Mouse (Mus musculus) brain, embryonic 14.5 days (tissue): Measurements from ENCODE around the gene Rbl1. TPM values are rescaled to one million over a fixed set of nuclear protein-coding genes. Genes with fewer than 3 reads are reported as not detected.
"Not testable (repeated sequence)": the region's sequence is repeated elsewhere in the genome, so short reads cannot be mapped to it uniquely, and the experiment has no call there.

Source experiments
- DNase-seq: peaks from one replicate; pipeline ENCODE4 v3.0.0-alpha.2; 2011; ENCODE audit warnings: low read depth
- CTCF ChIP-seq: fragments of 200-500 bp; IDR thresholded peaks from 2 replicates; pipeline ENCODE4 v1.5.1; 2012; ENCODE audit warnings: inconsistent platforms, mild to moderate bottlenecking, moderate library complexity, borderline replicate concordance; ENCODE audit not compliant: insufficient read depth, insufficient read length; ENCODE audit errors: extremely low read depth
- POLR2A ChIP-seq: fragments of 200-500 bp; IDR thresholded peaks from 2 replicates; pipeline ENCODE4 v1.6.1; 2012; ENCODE audit warnings: mild to moderate bottlenecking, inconsistent platforms, borderline replicate concordance; ENCODE audit not compliant: poor library complexity, insufficient read depth, insufficient read length, severe bottlenecking; ENCODE audit errors: extremely low read depth
- polyA plus RNA-seq: library from polyadenylated mRNA; depleted of rRNA; stranded (reverse); fragments of >200 nt; gene quantifications from 2 replicates; pipeline ENCODE4 v1.2.3, GENCODE M21; 2012

Gene Rbl1
- polyA plus RNA-seq, 1 experiment, result 12.9 TPM

DNA sequence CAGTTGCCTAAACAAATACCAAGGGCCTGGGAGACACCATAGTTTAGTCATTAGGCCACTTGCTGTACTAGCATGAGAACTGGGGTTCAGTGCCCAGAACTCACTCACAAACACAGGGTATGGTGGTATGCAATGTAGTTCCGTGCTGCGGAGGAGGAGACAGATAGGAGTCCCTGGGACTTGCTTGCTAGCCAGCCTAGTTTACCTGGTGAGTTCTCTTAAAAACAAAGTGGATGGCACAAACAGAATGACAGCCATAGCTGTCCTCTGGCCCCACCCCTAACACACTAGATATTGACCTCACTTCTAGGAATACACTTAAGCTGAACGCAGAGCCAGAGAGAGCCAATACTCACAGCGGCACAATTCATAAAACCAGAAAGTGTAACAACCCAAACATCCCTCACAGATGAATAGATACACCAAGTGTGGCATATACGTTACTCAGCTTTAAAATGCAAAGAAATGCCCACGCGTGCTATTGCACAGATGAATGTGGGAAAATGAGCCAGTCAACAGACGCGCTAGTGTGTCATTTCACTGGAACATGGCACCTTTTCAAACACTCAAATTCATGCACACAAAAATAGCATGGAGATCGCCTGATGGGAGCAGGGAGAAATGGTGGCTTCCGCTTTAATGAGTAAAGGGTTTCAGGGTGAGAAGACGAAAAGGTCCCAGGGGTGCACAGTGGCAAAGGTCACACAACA, 37.8 kb downstream of the Rbl1 start:
- no peak for DNase-seq
- TF ChIP-seq CTCF, result no peak
- TF ChIP-seq POLR2A, result no peak

- not testable (repeated sequence) for DNase-seq
Measured at GRCm38 (mm10) chr2:157165312-157166224, 38.8 kb downstream of the Rbl1 start.

DNA sequence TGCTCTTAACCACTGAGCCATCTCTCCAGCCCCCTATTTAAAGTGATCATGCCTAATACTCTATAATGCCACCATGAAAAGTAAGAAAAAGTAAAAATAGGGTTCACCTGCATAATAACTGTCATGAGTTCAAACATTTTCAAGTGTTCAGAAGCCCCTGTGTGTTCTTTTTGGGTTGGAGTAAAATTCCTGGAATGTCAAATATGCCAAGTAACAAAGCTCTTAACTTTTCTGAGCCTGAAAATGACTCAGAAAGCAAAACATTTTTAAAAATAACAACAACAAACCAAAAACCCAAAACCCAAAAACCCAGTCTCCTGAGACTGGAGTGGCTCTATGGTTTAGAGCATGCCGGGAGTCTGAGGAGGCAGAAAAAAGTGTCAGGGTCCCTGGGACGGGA, 40.2 kb downstream of the Rbl1 start:
- TF ChIP-seq CTCF, result no peak
- no peak for TF ChIP-seq POLR2A
- no peak for DNase-seq

- TF ChIP-seq CTCF (no peak), POLR2A (no peak)
- no peak for DNase-seq
Measured at GRCm38 (mm10) chr2:157156079-157156478, 48.3 kb downstream of the Rbl1 start.

- no peak for DNase-seq
- TF ChIP-seq POLR2A (no peak), CTCF (no peak)
Measured at GRCm38 (mm10) chr2:157153235-157153634, 51.1 kb downstream of the Rbl1 start.

DNA sequence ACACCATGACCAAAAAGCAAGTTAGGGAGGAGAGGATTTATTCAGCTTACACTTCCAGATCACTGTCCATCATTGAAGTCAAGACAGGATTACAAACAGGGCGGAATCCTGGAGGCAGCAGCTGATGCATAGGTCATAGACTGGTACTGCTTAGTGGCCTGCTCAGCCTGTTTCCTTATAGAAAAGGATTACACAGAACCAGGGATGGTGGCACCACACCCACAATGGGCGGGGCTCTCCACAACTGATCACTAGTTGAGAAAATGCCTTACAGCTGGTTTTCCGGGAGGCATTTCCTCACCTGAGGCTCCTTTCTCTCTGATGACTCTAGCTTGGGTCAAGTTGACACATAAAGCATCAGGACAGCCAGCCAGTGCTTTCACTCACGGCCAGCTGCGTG, 55.9 kb downstream of the Rbl1 start:
- no peak for TF ChIP-seq POLR2A
- TF ChIP-seq CTCF, result no peak
- no peak for DNase-seq

GRCm38 (mm10) chr2:157147397-157148020, 56.8 kb downstream of the Rbl1 start:
- no peak for DNase-seq
- TF ChIP-seq CTCF (no peak), POLR2A (no peak)

DNA sequence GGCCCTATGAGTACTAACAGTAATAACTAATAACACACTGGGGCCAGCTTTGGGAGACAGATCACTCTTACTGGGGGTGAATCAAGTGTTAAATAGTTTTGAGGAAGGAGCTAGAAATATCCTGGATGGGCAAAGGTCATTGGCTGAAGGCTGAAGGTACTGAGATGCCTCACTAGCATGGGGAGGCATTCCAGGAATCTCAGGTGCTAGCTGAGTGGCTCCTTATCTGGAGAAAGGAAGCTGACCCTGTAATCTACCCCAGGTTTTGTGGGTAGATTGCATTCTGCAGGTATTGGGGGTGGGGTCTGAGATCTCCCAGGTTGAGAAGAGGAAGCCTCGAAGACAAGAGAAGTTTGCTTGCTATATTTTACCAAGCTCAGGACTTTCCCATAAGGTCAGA, 59.2 kb downstream of the Rbl1 start:
- no peak for TF ChIP-seq CTCF
- TF ChIP-seq POLR2A, result no peak

GRCm38 (mm10) chr2:157144132-157144531, 60.2 kb downstream of the Rbl1 start:
- DNase-seq, result no peak
- TF ChIP-seq CTCF (no peak), POLR2A (no peak)

More for the DNA sequence above, 59.2 kb downstream of the Rbl1 start:
- DNase-seq, result no peak

DNA sequence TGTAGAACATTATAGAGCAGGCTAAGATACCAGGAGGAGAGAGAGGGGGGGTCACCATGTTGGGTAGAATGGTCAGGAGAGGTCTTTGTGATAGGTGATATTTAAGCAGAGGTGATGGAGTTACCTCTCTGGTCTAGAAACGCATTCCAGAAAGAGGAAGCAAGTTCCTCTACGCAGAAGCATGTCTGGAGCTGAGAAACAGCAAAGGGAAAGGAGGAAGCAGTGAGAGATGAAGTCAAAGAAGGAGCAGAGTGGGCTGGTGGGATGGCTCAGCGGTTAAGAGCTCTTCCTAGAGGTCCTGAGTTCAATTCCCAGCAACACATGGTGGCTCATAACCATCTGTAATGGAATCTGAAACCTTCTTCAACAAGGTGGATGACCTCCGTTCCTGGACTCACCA, 62.4 kb downstream of the Rbl1 start:
- no peak for TF ChIP-seq CTCF
- TF ChIP-seq POLR2A, result no peak
- DNase-seq, result no peak

- no peak for DNase-seq
- TF ChIP-seq CTCF, result no peak
- no peak for TF ChIP-seq POLR2A
Measured at GRCm38 (mm10) chr2:157139251-157139802, 65.0 kb downstream of the Rbl1 start.
